ENCODE assay signal across 33 mouse cellular contexts in genomic region chr12:34489629-34490028, GRCm38 (mm10).
"Had no signal": no experiment of that assay in that cellular context is flagged by ENCODE, and none has a peak within 500 bp of the region (broad histone marks: within the 10 kb centered on the region; RNA-seq: fewer than 3 reads in every experiment).

No protein-coding gene starts in this region.

- H3K27me3 ChIP-seq: heart, embryonic 12.5 days; heart, embryonic 13.5 days; heart, embryonic 15.5 days; hindbrain, embryonic 12.5 days; hindbrain, embryonic 13.5 days; hindbrain, embryonic 15.5 days; intestine, embryonic 15.5 days; kidney, embryonic 15.5 days had no signal

- DNase-seq: heart, postnatal 10 days; heart, postnatal 14 days; heart, postnatal 36 days; heart, postnatal 4 days; kidney, adult 11 months; kidney, adult 18-20 months; kidney, adult 2 months; kidney, adult 8-10 months; kidney, adult 9 months; kidney, postnatal 10 days; kidney, postnatal 14 days; kidney, postnatal 25 days; kidney, postnatal 36 days; kidney, postnatal 4 days; layer of hippocampus, adult 9-11 months; layer of hippocampus, postnatal 36 days had no signal

- H3K36me3 ChIP-seq: heart, embryonic 10.5 days; heart, embryonic 12.5 days; heart, embryonic 13.5 days; heart, embryonic 15.5 days; hindbrain, embryonic 10.5 days; hindbrain, embryonic 12.5 days; hindbrain, embryonic 13.5 days; hindbrain, embryonic 15.5 days; intestine, embryonic 15.5 days; kidney, embryonic 15.5 days had no signal

- H3K27ac ChIP-seq: heart, embryonic 10.5 days; heart, embryonic 13.5 days; heart, embryonic 15.5 days; hindbrain, embryonic 10.5 days; hindbrain, embryonic 12.5 days; hindbrain, embryonic 13.5 days; hindbrain, embryonic 14.5 days; hindbrain, embryonic 15.5 days; intestine, embryonic 15.5 days; kidney, embryonic 15.5 days; kidney, postnatal 0 days; left cerebral cortex, adult 2 months had no signal

- H3K4me2 ChIP-seq: heart, embryonic 11.5 days; heart, embryonic 12.5 days; heart, embryonic 13.5 days; heart, embryonic 15.5 days; hindbrain, embryonic 12.5 days; hindbrain, embryonic 13.5 days; hindbrain, embryonic 14.5 days; hindbrain, embryonic 15.5 days; intestine, embryonic 15.5 days; kidney, embryonic 15.5 days had no signal

- ATAC-seq: hindbrain, embryonic 16.5 days; intestine, embryonic 15.5 days; intestine, embryonic 16.5 days; intestine, postnatal 0 days had no signal

- H3K4me1 ChIP-seq: hindbrain, embryonic 10.5 days; hindbrain, embryonic 12.5 days; hindbrain, embryonic 13.5 days; hindbrain, embryonic 15.5 days; intestine, embryonic 15.5 days; kidney, embryonic 15.5 days had no signal

- H3K4me3 ChIP-seq: heart, embryonic 10.5 days; heart, embryonic 12.5 days; heart, embryonic 13.5 days; heart, embryonic 15.5 days; hindbrain, embryonic 10.5 days; hindbrain, embryonic 12.5 days; hindbrain, embryonic 13.5 days; hindbrain, embryonic 15.5 days; intestine, embryonic 15.5 days; kidney, embryonic 15.5 days; left cerebral cortex, adult 2 months had no signal

- H3K9me3 ChIP-seq: heart, embryonic 10.5 days; heart, embryonic 12.5 days; heart, embryonic 13.5 days; heart, embryonic 15.5 days; hindbrain, embryonic 10.5 days; hindbrain, embryonic 12.5 days; hindbrain, embryonic 13.5 days; hindbrain, embryonic 15.5 days; intestine, embryonic 15.5 days; kidney, embryonic 15.5 days had no signal

- H3K9ac ChIP-seq: heart, embryonic 12.5 days; heart, embryonic 13.5 days; heart, embryonic 15.5 days; hindbrain, embryonic 12.5 days; hindbrain, embryonic 13.5 days; hindbrain, embryonic 14.5 days; hindbrain, embryonic 15.5 days; intestine, embryonic 15.5 days; kidney, embryonic 15.5 days had no signal
